Mouse (Mus musculus) lung, embryonic 16.5 days (tissue): ENCODE results near the gene Espnl. TPM values are rescaled to one million over a fixed set of nuclear protein-coding genes. Genes with fewer than 3 reads are reported as not detected.
A peak's percentile ranks its signal among the peaks of the same experiment; 100 is the strongest.

Source experiments
- ATAC-seq: fragments of 200-750 bp; cut with Nextera tagmentation; 2 replicates; pipeline ENCODE4 v1.8.0; 2017; ENCODE audit warnings: low read depth, mild to moderate bottlenecking, moderate library complexity
- H3K27ac ChIP-seq: fragments of 300-500 bp; sonication (generic); 2 replicates; pipeline ENCODE4 v1.5.1; 2014; ENCODE audit warnings: mild to moderate bottlenecking, control low read depth, low read length
- H3K27me3 ChIP-seq: fragments of 300-500 bp; sonication (generic); 2 replicates; pipeline ENCODE4 v1.6.1; 2014; ENCODE audit warnings: low read depth, low read length, mixed read lengths; ENCODE audit not compliant: control insufficient read depth, insufficient read depth
- H3K36me3 ChIP-seq: fragments of 300-500 bp; sonication (generic); 2 replicates; pipeline ENCODE4 v1.6.1; 2014; ENCODE audit warnings: low read length; ENCODE audit not compliant: control insufficient read depth, insufficient read depth
- H3K4me1 ChIP-seq: fragments of 300-500 bp; sonication (generic); replicated peaks from 2 replicates; pipeline ENCODE4 v1.6.1; 2014; ENCODE audit warnings: low read length, mixed read lengths; ENCODE audit not compliant: control insufficient read depth, insufficient read depth
- H3K4me2 ChIP-seq: fragments of 300-500 bp; sonication (generic); 2 replicates; pipeline ENCODE4 v1.6.1; 2014; ENCODE audit warnings: low read depth, low read length, control low read depth
- H3K4me3 ChIP-seq: fragments of 300-500 bp; sonication (generic); 2 replicates; pipeline ENCODE4 v1.5.1; 2014; ENCODE audit warnings: mild to moderate bottlenecking, low read length, control low read depth
- H3K9ac ChIP-seq: fragments of 300-500 bp; sonication (generic); 2 replicates; pipeline ENCODE4 v1.6.1; 2014; ENCODE audit warnings: low read length, control low read depth
- H3K9me3 ChIP-seq: fragments of 300-500 bp; sonication (generic); 2 replicates; pipeline ENCODE4 v1.6.1; 2016; ENCODE audit warnings: low read length; ENCODE audit not compliant: control insufficient read depth
- WGBS: fragments of 180-500 bp; shearing (Covaris S2); extraction: QIAGEN DNeasy Blood & Tissue Kit; methylation state at CpG from one replicate; pipeline ENCODE4 v1.1.7; 2014; 5-methylcytosine and 5-hydroxymethylcytosine counted together
- polyA plus RNA-seq: library from polyadenylated mRNA; unstranded; fragments of >200 nt; fragmentation: Nextera tagmentation; extraction: Ambion mirVana; gene quantifications from 2 replicates; pipeline ENCODE4 v1.2.1, GENCODE M21; 2015

Espnl gene
- polyA plus RNA-seq, 1 experiment from 2014 or later = not detected

DNA sequence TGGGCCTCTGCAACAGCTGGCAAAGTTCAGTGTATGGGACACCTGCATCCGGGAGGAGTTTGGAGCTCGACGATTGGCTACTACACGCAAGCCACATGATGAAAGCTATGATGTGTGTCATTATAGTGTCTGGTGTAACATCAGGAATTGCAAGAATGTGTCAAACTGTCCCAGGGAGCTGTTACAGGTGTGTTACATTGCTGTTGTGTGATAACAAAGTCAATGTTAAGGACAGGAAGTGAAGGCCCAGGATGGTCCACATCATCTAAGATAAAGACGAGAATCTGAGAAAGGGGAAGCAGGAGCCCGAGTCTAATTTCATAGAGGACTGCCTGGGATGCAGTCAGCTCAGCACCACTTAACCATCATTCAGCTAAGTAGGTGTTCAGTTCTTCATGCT lies 26.3 kb upstream of the Espnl start:
- H3K4me3 ChIP-seq = no peak overlapping the region
- peaks cover 14% of the 10 kb centered on the region; the same call in 1 of the 2 replicates for H3K4me1 ChIP-seq
- no peak overlapping the region for H3K27ac ChIP-seq
- H3K9ac ChIP-seq = no peak overlapping the region
- no peaks in the 10 kb centered on the region for H3K9me3 ChIP-seq
- WGBS = 87% methylated on average over 6 of the region's 6 CpGs
- H3K36me3 ChIP-seq = no peaks in the 10 kb centered on the region; the same call in 1 of the 2 replicates
- H3K4me2 ChIP-seq = no peak overlapping the region
- no peak for ATAC-seq
- H3K27me3 ChIP-seq = no peaks in the 10 kb centered on the region

DNA sequence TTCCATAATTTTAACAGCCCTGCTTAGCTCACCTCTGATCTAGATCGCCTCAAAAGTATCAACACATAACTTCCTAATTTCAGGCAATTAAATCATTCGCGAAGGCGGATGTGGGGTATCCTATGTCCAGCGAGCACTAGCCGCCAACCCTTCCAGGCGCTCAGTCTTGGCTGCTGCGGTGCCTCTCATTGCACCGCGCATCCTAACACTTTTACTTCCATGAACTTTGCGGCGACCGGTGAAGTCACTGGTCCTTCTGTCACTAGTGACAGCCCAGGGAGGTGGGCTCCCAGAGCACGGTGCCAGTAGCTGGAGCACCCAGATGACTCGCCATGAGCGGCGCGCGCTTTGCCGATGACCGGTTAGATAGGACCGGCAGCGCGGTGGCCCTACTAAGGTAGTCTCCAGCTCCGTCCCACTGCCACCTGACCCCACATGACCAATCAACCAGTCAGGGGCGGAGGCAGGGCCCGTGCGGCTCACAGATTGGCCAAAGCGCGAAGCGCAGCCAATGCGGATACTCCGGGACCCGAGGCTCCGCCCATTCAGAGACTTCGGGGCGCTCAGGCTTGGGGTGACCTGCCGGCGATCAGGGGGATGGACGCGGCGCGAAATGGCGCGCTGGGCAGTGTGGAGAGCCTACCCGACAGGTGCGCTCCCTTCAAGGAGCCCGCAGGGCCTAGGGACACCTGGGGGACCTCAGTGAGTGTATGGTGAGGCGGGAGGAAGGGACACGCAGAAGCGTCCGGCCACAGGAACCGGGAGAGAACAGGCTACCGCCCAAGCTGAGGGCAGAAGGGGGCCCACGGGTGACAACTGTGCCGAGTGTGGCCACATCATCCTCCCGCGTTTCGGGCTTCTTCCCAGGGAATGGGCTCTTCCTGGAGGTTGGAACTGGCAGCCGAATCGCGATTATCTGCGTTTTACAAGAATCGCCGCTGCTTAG lies 23.8 kb upstream of the Espnl start, which contains the start of gene Scly:
Gene Scly, plus strand, starts transcription at position 540 of the 946 bp plus-strand sequence.
- Histone ChIP-seq H3K9ac (peak within 1 kb of the TSS; percentile 79), H3K27me3 (no peaks in the 10 kb centered on the region), H3K9me3 (no peaks in the 10 kb centered on the region), H3K4me3 (peak within 1 kb of the TSS; percentile 87), H3K4me2 (peak within 1 kb of the TSS; percentile 86), H3K4me1 (peaks cover 14% of the 10 kb centered on the region; the same call in 1 of the 2 replicates), H3K36me3 (no peaks in the 10 kb centered on the region; the same call in 1 of the 2 replicates), H3K27ac (no peak within 1 kb of the TSS)
- peak; percentile 99 for ATAC-seq
- under 1% methylated on average over 64 of the region's 65 CpGs for WGBS

DNA sequence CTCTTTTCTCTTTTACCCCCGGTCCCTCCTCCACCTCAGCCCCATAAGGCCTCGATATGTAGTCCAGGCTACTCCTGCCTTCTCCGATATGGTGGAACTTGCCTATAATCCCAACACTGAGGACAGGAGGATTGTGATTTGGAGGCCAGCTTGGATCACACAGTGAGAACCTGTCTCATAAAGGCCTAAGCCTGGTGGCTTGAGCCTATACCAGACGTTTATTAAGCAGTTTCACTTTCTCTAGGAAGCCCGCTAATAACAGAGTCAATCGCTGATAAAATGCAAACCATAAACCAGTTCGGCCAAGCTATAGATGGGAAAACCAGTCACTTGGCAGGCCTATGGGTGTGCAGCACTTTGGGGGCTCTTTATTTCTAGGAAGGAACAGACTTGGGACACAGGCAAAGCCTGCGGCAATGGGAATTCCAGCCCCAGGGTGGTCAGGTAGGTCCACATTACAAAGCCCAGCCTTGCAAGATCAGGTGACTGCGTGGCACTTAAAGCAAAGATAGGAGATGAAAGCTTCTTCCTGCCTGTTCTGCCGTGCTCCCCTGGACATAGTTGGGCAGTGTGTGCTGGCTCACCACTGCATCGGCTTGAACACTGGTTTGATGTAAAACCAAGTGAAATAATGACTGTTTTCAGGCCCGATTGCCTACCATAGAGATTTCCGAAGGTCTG lies 22.7 kb upstream of the Espnl start:
- no peak for ATAC-seq

DNA sequence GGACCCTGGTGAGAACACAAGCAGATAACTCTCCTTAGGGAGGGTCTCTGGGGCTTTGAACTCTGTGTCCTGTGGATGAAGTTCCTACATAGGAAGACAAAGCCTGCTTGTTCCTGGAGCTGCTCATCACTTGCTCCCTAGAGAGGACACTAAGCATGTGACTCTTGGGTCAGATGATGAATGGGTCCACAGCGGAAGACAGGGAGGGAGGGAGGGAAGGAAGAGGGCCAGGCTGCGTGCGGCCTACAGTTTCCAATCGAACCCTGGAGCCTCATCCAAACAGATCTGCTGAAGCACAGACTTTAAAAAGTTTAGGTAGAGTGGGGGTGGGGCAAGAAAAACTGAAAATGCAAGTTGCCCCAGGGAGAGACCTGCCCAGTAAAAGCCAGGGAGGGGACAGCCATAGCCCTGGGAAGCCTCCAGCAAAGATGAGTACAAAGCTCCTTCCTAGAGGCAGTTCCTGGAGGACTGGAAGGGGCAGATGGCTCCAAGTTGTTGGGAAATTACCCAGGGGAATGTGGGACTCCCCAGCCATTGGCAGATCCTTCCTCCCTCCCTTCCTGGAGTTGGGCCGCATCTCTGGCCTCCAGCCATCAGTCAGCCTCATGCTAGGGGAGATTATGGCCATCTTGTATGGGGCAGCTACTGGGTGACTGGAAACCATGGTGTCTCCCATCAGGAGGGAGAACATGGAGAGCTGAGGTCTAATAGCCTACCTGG lies 22.0 kb upstream of the Espnl start:
- Histone ChIP-seq H3K4me3 (no peak overlapping the region), H3K27ac (no peak overlapping the region), H3K4me1 (peaks cover 14% of the 10 kb centered on the region; the same call in 1 of the 2 replicates), H3K4me2 (no peak overlapping the region), H3K9ac (peak overlapping the region; percentile 20; the same call in 1 of the 2 replicates), H3K27me3 (no peaks in the 10 kb centered on the region), H3K9me3 (no peaks in the 10 kb centered on the region), H3K36me3 (no peaks in the 10 kb centered on the region; the same call in 1 of the 2 replicates)
- WGBS = 54% methylated on average over 5 of the region's 5 CpGs
- ATAC-seq = no peak

More for the DNA sequence above, 22.7 kb upstream of the Espnl start:
- Histone ChIP-seq H3K9me3 (no peaks in the 10 kb centered on the region), H3K4me2 (peak overlapping the region; percentile 86), H3K4me1 (peaks cover 14% of the 10 kb centered on the region; the same call in 1 of the 2 replicates), H3K9ac (peak overlapping the region; percentile 40; the same call in 1 of the 2 replicates), H3K27ac (no peak overlapping the region), H3K27me3 (no peaks in the 10 kb centered on the region), H3K4me3 (peak overlapping the region; percentile 87), H3K36me3 (no peaks in the 10 kb centered on the region; the same call in 1 of the 2 replicates)
- 72% methylated on average over 13 of the region's 13 CpGs for WGBS

DNA sequence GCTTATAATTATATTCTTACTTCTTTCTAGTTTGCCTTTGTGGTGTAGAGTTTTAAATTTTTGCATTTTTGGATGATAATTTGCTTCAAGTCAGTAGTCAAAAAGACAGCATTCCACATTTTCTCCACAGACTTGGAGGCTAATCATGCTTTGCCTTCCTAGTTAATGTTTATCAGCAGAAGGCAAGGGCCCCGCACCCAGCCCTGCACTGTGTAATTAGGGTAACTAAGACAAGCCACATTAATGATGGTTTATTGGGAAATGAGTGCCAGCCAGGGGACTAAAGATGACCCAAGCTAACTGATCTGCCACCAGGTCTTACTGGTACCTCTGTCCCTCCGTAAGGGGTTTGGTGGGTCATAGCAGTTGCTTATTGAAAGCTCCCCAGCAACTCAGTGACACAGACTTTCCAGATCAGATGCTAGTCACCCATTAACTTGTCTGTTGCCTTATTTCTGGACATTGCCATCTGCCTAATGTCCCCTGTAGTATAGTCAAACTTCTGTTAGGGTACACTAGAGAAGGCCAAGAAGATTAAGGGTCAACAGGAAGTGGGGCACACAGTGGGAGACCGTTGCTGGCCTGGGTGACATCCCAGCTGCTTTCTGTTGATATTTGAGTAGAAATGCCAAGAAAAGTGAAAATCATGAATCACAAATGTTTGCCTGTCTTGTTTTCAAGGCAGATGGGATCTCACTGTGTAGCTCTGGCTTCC lies 20.5 kb upstream of the Espnl start:
- Histone ChIP-seq H3K36me3 (peaks cover 9% of the 10 kb centered on the region; the same call in 1 of the 2 replicates), H3K9ac (no peak overlapping the region), H3K9me3 (no peaks in the 10 kb centered on the region), H3K4me2 (no peak overlapping the region), H3K27me3 (no peaks in the 10 kb centered on the region), H3K4me3 (no peak overlapping the region), H3K4me1 (peaks cover 14% of the 10 kb centered on the region; the same call in 1 of the 2 replicates), H3K27ac (no peak overlapping the region; the same call in 1 of the 2 replicates)
- WGBS = 64% methylated on average over 3 of the region's 3 CpGs
- ATAC-seq = no peak

DNA sequence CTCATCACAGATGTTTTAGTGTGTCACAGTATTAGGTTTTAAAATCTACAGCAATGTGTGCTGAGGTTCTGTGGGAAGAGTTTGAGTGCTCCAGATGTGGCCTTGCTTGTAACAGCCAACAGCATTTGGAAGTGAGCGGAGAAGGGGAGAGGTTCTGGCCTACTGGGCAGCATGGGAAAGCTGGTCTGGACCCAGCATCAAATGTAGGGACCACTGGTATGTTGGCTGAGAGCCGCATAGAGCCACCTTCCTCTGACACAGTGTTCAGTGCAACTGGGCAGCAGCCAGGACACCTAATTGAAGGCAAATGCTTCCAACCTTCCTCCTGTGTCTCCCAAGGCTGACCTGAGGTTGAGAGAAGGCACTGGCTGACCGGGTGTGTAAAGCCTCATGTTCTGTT lies 19.9 kb upstream of the Espnl start:
- no peak for ATAC-seq

DNA sequence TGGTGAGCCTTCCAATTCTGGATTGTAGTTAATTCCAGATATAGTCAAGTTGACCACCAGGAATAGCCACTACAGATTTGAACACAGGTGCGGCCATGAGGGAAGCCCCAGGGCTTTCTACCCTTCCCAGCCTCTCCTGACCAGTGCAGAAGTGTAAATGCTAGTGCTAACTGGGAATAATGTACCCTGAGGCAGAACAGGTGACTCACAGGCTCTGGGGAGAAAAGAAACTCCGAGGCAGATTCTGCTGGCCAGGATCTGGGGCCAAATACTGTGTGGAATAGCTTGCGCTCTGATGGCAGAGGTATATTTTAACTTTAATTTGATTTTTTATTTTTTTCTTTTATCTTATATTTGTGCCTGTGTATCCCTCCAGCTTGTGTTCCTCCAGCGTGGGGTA lies 17.3 kb upstream of the Espnl start:
- Histone ChIP-seq H3K9me3 (no peaks in the 10 kb centered on the region), H3K4me1 (peaks cover 4% of the 10 kb centered on the region; the same call in 1 of the 2 replicates), H3K4me2 (no peak overlapping the region), H3K9ac (no peak overlapping the region), H3K36me3 (peaks cover 20% of the 10 kb centered on the region), H3K4me3 (no peak overlapping the region), H3K27me3 (no peaks in the 10 kb centered on the region), H3K27ac (no peak overlapping the region)
- 89% methylated on average over 4 of the region's 4 CpGs for WGBS
- no peak for ATAC-seq

More for the DNA sequence above, 19.9 kb upstream of the Espnl start:
- H3K36me3 ChIP-seq = peaks cover 9% of the 10 kb centered on the region; the same call in 1 of the 2 replicates
- no peak overlapping the region for H3K4me2 ChIP-seq
- H3K27me3 ChIP-seq = no peaks in the 10 kb centered on the region
- no peaks in the 10 kb centered on the region for H3K9me3 ChIP-seq
- WGBS = 72% methylated on average over 3 of the region's 3 CpGs
- no peak overlapping the region for H3K4me3 ChIP-seq
- peaks cover 14% of the 10 kb centered on the region; the same call in 1 of the 2 replicates for H3K4me1 ChIP-seq
- 0 out of 2 replicates have a peak overlapping the region, but pooled peaks have one; percentile 10 for H3K27ac ChIP-seq
- H3K9ac ChIP-seq = no peak overlapping the region

DNA sequence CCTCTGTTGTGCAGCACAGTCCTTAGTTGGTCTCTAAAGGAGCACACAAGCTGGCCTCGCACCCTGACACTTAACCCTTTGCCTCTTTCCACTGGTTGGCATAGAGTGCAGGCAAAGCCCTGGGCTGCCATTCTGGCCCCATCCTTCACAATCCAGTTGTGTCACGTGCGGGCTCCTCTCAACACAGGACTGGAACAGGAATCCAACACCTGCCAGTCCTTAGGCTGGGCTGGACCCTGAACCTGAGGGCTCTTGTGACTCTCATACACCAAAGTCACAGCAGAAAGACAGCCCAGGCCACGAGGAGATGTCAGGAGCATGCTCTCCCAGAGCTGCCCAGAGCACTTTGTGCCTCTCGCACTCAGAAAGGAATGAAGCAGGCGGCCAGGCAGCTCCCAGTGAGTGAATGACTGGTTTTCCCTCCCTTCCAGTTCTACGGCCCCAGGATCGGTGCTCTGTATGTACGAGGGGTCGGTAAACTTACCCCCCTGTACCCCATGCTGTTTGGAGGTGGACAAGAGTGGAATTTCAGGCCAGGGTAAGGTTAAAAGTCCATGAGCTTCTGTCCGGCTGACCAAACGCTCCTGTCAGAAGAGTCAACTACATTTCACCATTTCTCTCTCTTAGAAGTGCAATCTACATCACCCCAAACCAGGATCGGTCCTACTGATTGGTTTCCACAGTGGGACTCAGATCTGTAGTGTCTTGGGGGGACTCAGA lies 12.3 kb upstream of the Espnl start:
- Histone ChIP-seq H3K27ac (no peak overlapping the region), H3K4me1 (no peaks in the 10 kb centered on the region), H3K4me2 (no peak overlapping the region), H3K9ac (no peak overlapping the region), H3K36me3 (peaks cover 22% of the 10 kb centered on the region), H3K9me3 (no peaks in the 10 kb centered on the region), H3K27me3 (no peaks in the 10 kb centered on the region), H3K4me3 (no peak overlapping the region)
- ATAC-seq = no peak
- WGBS = 88% methylated on average over 13 of the region's 13 CpGs
